In the genomic region with DNA sequence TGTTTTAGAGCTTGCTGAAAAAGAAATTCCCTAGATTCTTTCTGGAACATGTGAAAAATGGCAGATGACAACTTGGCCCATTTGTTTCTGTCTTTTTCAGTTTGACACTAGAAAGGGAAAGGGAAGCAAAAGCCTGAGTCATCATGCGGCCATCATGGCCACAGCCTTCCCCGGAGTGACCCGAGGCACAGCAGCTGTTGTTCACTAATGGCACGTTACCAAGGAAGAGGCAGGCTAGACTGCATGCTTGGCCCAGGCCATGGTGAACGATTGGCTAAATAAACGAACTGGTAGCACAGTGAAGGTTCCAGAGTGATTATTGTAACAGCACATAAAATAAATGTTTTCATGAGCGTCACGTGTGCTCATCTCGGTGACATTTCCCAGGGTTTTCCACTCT, we compare ENCODE assay signal across 9 mouse cellular contexts.
DNase-seq lines count a peak whose midpoint lies in the region; TF ChIP-seq lines count a peak whose summit lies in the region.
"Had no signal": no experiment of that assay in that cellular context is flagged by ENCODE, and none has a peak within 500 bp of the region (broad histone marks: within the 10 kb centered on the region; RNA-seq: fewer than 3 reads in every experiment).

No protein-coding gene starts in this region.

- H3K4me3 ChIP-seq in kidney, adult 2 months (ENCODE audit: insufficient read depth, low read depth, low read length): no peak overlapping the region
- H3K4me3 ChIP-seq in thymus, adult 2 months (ENCODE audit: control insufficient read depth, insufficient read depth, low read length): no peak overlapping the region
- H3K4me3 ChIP-seq: forebrain, embryonic 15.5 days had no signal

- no peak for TF ChIP-seq POLR2A in kidney, adult 2 months (IDR thresholded peaks at IDR 0.05; ENCODE audit: low read depth, low read length)
- no peak for TF ChIP-seq POLR2A in thymus, adult 2 months (IDR thresholded peaks at IDR 0.05; ENCODE audit: control insufficient read depth, extremely low read depth, insufficient read depth, low read length, poor library complexity)

- no peaks in the 10 kb centered on the region for H3K27me3 ChIP-seq in kidney, adult 2 months (replicated peaks; ENCODE audit: control insufficient read depth, insufficient read depth, low read length)
- no peaks in the 10 kb centered on the region for H3K27me3 ChIP-seq in thymus, adult 2 months (ENCODE audit: control insufficient read depth, insufficient read depth, low read length)
- H3K27me3 ChIP-seq: forebrain, embryonic 15.5 days had no signal

- TF ChIP-seq CTCF in kidney, adult 2 months (conservative IDR thresholded peaks at IDR 0.05; ENCODE audit: insufficient read depth, insufficient read length, low read depth, low read length): no peak
- TF ChIP-seq CTCF in thymus, adult 2 months (IDR thresholded peaks at IDR 0.05; ENCODE audit: borderline replicate concordance, control insufficient read depth, extremely low read depth, insufficient read depth, low read length, poor library complexity): no peak

- H3K36me3 ChIP-seq in kidney, adult 2 months (ENCODE audit: control insufficient read depth, insufficient read depth, low read length): no peaks in the 10 kb centered on the region
- no peaks in the 10 kb centered on the region for H3K36me3 ChIP-seq in thymus, adult 2 months (ENCODE audit: control insufficient read depth, insufficient read depth, low read length)
- H3K36me3 ChIP-seq: forebrain, embryonic 15.5 days had no signal

- H3K27ac ChIP-seq in kidney, adult 2 months (ENCODE audit: insufficient read depth, low read depth, low read length): no peak overlapping the region
- H3K27ac ChIP-seq in thymus, adult 2 months (ENCODE audit: control insufficient read depth, insufficient read depth, low read length): no peak overlapping the region
- H3K27ac ChIP-seq: forebrain, embryonic 15.5 days had no signal

- WGBS in kidney, adult 2 months: 74% methylated on average over 9 of the region's 9 CpGs
- 81% methylated on average over 9 of the region's 9 CpGs for WGBS in thymus, adult 2 months

- H3K4me1 ChIP-seq in kidney, adult 2 months (ENCODE audit: control insufficient read depth, insufficient read depth, low read length): no peaks in the 10 kb centered on the region
- peaks cover 20% of the 10 kb centered on the region for H3K4me1 ChIP-seq in thymus, adult 2 months (replicated peaks; ENCODE audit: control insufficient read depth, insufficient read depth, low read length)

- DNase-seq in kidney, adult 2 months: peak; percentile 37
- DNase-seq in kidney, adult 18-20 months: no peak
- DNase-seq in adrenal gland, postnatal 10 days: peak; percentile 46
- DNase-seq in heart, postnatal 10 days: peak; percentile 59 to 72
- DNase-seq in lung, postnatal 14 days: peak; percentile 49
- DNase-seq in frontal cortex, adult 2 months (ENCODE audit: extremely low spot score in 1 of 2, low spot score in 1 of 2): no peak
- no peak for DNase-seq in thymus, adult 2 months
- DNase-seq in yolk sac, embryonic 10.5 days (ENCODE audit: low spot score): no peak

- intact Hi-C loops in heart, postnatal 10 days (cut with DNase I): no loop called here

Comparison
In these comparisons a context has a peak if more than half of its experiments do, and no peak if none do; other contexts are left out.
1. DNase-seq: peak in kidney, adult 2 months (single experiment), adrenal gland, postnatal 10 days (single experiment), heart, postnatal 10 days (2 of 2) and lung, postnatal 14 days (single experiment); none in kidney, adult 18-20 months (single experiment), frontal cortex, adult 2 months (0 of 2), thymus, adult 2 months (single experiment) and yolk sac, embryonic 10.5 days (single experiment).